Mouse (Mus musculus) E14TG2a.4 (cell line): ENCODE measurements at regions not wholly inside any gene's neighbourhood (a gene's known extent, or its start where the extent isn't known, plus 50 kb on each side); places are given as distances from the start of the nearest gene placed in this dataset.

Experiments
- H3K27me3 ChIP-seq: 2 replicates; pipeline ENCODE4 v1.6.1; 2014; ENCODE audit warnings: low read length, control low read depth; ENCODE audit not compliant: insufficient read depth
- H3K36me3 ChIP-seq: 2 replicates; pipeline ENCODE4 v1.6.1; 2014; ENCODE audit warnings: low read length, control low read depth; ENCODE audit not compliant: insufficient read depth
- H3K4me1 ChIP-seq: replicated peaks from 2 replicates; pipeline ENCODE4 v1.6.1; 2014; ENCODE audit warnings: low read depth, low read length, control low read depth
- H3K4me3 ChIP-seq: replicated peaks from 2 replicates; pipeline ENCODE4 v1.5.1; 2014; ENCODE audit warnings: mild to moderate bottlenecking, low read length
- H3K9me3 ChIP-seq: 2 replicates; pipeline ENCODE4 v1.6.1; 2014; ENCODE audit warnings: low read length, control low read depth
- CTCF ChIP-seq: conservative IDR thresholded peaks from 2 replicates; pipeline ENCODE4 v1.5.1; 2014; ENCODE audit warnings: low read length
- NANOG ChIP-seq: IDR thresholded peaks from 2 replicates; pipeline ENCODE4 v1.6.1; 2014; ENCODE audit warnings: borderline replicate concordance, low read length, mixed read lengths
- POU5F1 ChIP-seq: IDR thresholded peaks from 2 replicates; pipeline ENCODE4 v1.6.1; 2014; ENCODE audit warnings: low read length, borderline replicate concordance

DNA sequence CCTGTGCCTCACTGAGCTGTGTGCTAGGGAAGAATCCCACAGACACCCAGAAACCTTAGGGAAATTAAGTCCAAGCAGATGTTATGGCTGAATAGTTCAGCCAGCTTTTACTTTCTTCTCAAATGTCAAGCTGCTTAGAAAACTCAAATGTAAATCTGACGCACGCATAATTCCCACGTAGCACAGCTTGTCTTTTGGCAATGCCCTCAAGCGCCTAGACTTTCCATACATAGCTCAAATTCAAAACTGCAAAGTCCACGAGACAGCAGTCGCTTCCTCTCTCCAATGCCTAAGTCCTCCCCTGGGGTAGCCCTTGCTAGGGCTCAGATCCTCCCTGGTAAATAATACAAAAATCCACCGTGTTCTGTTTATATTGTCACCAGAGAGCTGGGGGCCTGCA, 115.8 kb upstream of the Dhrs4 start:
- peaks cover 5% of the 10 kb centered on the region for H3K4me1 ChIP-seq
- TF ChIP-seq CTCF (no peak), NANOG (no peak), POU5F1 (no peak)

GRCm38 (mm10) chr14:55370384-55370783, 108.2 kb upstream of the Dhrs4 start:
- H3K27me3 ChIP-seq, result peaks cover 2% of the 10 kb centered on the region; the same call in 1 of the 2 replicates
- no peaks in the 10 kb centered on the region for H3K36me3 ChIP-seq
- no peaks in the 10 kb centered on the region for H3K4me1 ChIP-seq
- no peaks in the 10 kb centered on the region for H3K9me3 ChIP-seq
- no peak overlapping the region for H3K4me3 ChIP-seq
- TF ChIP-seq POU5F1 (no peak), CTCF (no peak), NANOG (no peak)

More for the DNA sequence above, 115.8 kb upstream of the Dhrs4 start:
- H3K4me3 ChIP-seq, result no peak overlapping the region
- no peaks in the 10 kb centered on the region for H3K36me3 ChIP-seq
- peaks cover 3% of the 10 kb centered on the region; the same call in 1 of the 2 replicates for H3K9me3 ChIP-seq
- no peaks in the 10 kb centered on the region for H3K27me3 ChIP-seq

GRCm38 (mm10) chr14:55372960-55373359, 105.6 kb upstream of the Dhrs4 start:
- Histone ChIP-seq H3K36me3 (no peaks in the 10 kb centered on the region), H3K4me1 (no peaks in the 10 kb centered on the region)
- TF ChIP-seq CTCF, result no peak
- no peak for TF ChIP-seq POU5F1
- no peak for TF ChIP-seq NANOG

GRCm38 (mm10) chr14:55386773-55387172, 91.8 kb upstream of the Dhrs4 start:
- H3K36me3 ChIP-seq, result no peaks in the 10 kb centered on the region
- H3K4me1 ChIP-seq, result 0 out of 2 replicates have a peak, but pooled peaks cover 5% of the 10 kb centered on the region
- no peak for TF ChIP-seq CTCF
- 0 out of 2 replicates have a peak, but pooled peaks cover 3% of the 10 kb centered on the region for H3K27me3 ChIP-seq
- no peaks in the 10 kb centered on the region for H3K9me3 ChIP-seq
- no peak overlapping the region for H3K4me3 ChIP-seq

More at GRCm38 (mm10) chr14:55372960-55373359, 105.6 kb upstream of the Dhrs4 start:
- no peak overlapping the region for H3K4me3 ChIP-seq
- no peaks in the 10 kb centered on the region for H3K9me3 ChIP-seq
- peaks cover 2% of the 10 kb centered on the region; the same call in 1 of the 2 replicates for H3K27me3 ChIP-seq

DNA sequence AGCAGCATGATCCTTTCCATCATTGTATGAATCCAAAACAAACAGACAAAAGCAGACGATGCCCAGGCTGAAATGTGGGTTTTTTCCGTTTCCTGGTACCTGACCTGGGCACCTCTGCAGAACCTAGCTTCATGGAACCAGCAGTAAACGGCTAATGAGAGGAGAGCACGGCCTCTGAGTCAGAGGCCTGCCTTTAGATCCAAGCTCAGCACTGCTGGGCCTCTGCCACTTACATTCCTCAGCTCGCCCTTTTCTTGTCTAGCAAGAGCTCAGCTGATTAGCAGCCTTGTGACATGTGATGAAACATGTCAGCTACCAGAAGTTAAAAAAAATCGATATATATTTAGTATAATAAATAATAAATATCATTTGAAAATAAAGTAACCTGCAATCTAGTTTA, 91.2 kb upstream of the Dhrs4 start:
- H3K27me3 ChIP-seq, result 0 out of 2 replicates have a peak, but pooled peaks cover 3% of the 10 kb centered on the region
- TF ChIP-seq CTCF (no peak), POU5F1 (no peak), NANOG (no peak)
- no peaks in the 10 kb centered on the region for H3K9me3 ChIP-seq
- no peaks in the 10 kb centered on the region for H3K36me3 ChIP-seq
- 0 out of 2 replicates have a peak, but pooled peaks cover 5% of the 10 kb centered on the region for H3K4me1 ChIP-seq
- H3K4me3 ChIP-seq, result no peak overlapping the region

DNA sequence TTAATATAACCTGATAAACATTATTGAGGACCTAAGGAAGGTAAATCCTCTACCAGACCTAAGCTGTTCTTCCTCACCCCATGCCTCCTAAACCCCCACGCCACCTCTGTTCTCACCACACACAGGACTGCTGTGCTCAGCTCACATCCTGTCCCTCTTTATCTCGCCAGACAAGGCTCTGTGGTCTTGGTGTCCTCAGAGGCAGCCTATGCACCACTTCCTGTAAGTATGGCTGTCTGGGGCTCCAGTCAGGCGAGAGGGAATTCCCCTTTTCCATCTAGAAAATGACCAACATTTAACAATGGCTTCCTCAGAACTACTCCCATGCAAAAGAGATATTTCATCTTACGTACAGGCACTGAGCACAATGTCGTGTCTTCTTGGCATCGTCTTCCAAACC, 86.2 kb upstream of the Dhrs4 start:
- Histone ChIP-seq H3K27me3 (no peaks in the 10 kb centered on the region), H3K4me1 (no peaks in the 10 kb centered on the region), H3K9me3 (no peaks in the 10 kb centered on the region), H3K36me3 (no peaks in the 10 kb centered on the region), H3K4me3 (no peak overlapping the region)
- TF ChIP-seq POU5F1, result no peak
- no peak for TF ChIP-seq NANOG
- TF ChIP-seq CTCF, result no peak

DNA sequence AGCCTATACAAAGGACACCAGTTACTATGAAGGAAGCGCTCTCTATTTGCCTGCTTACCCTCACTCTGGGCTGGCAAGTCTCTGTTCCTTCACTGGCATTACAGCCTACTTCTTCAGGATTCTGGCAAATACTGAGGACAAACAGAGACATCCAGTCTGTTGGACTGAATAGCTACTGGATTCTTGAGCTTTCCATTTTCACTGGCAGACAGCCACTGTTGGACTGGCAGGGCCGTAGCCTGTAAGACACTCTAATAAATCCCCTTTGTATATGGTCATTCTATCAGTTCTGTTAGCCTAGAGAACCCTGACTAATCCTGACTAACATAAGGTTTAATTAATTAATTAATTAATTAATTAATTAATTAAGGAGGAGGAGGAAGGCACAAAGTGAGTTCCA, 72.4 kb upstream of the Dhrs4 start:
- no peaks in the 10 kb centered on the region for H3K4me1 ChIP-seq
- TF ChIP-seq POU5F1, result no peak
- H3K4me3 ChIP-seq, result no peak overlapping the region
- no peaks in the 10 kb centered on the region for H3K27me3 ChIP-seq
- H3K36me3 ChIP-seq, result no peaks in the 10 kb centered on the region
- H3K9me3 ChIP-seq, result no peaks in the 10 kb centered on the region
